Mouse (Mus musculus) spleen, adult 2 months (tissue): Measurements from ENCODE around the gene Gjb5. TPM values are rescaled to one million over a fixed set of nuclear protein-coding genes. Genes with fewer than 3 reads are reported as not detected.

Experiments
- DNase-seq, 2 experiments: peaks; one replicate each; pipeline versions ENCODE4 v3.0.0 to v3.0.0-alpha.2; 2012 to 2021; ENCODE audit warnings: low spot score in 2 of 2, low read depth in 1 of 2
- H3K27ac ChIP-seq: fragments of 200-500 bp; 2 replicates; pipeline ENCODE4 v1.5.1; 2012; ENCODE audit warnings: low read length, inconsistent platforms; ENCODE audit not compliant: insufficient read depth
- H3K27me3 ChIP-seq: fragments of 200-500 bp; 2 replicates; pipeline ENCODE4 v1.6.1; 2012; ENCODE audit warnings: mild to moderate bottlenecking, moderate library complexity, low read length, inconsistent platforms; ENCODE audit not compliant: control insufficient read depth, insufficient read depth
- H3K36me3 ChIP-seq: fragments of 200-500 bp; 2 replicates; pipeline ENCODE4 v1.6.1; 2012; ENCODE audit warnings: mild to moderate bottlenecking, low read length, inconsistent platforms; ENCODE audit not compliant: control insufficient read depth, insufficient read depth
- H3K4me1 ChIP-seq: fragments of 200-500 bp; 2 replicates; pipeline ENCODE4 v1.6.1; 2011; ENCODE audit warnings: inconsistent platforms; ENCODE audit not compliant: control insufficient read depth, insufficient read depth, insufficient read length
- H3K4me3 ChIP-seq: fragments of 200-500 bp; 2 replicates; pipeline ENCODE4 v1.5.1; 2011; ENCODE audit warnings: mild to moderate bottlenecking, inconsistent platforms; ENCODE audit not compliant: insufficient read depth, insufficient read length; ENCODE audit errors: extremely low read depth
- CTCF ChIP-seq: fragments of 200-500 bp; IDR thresholded peaks from 2 replicates; pipeline ENCODE4 v1.5.1; 2011; ENCODE audit warnings: mild to moderate bottlenecking, inconsistent platforms; ENCODE audit not compliant: insufficient read depth, insufficient read length, insufficient replicate concordance; ENCODE audit errors: extremely low read depth
- POLR2A ChIP-seq: fragments of 200-500 bp; IDR thresholded peaks from 2 replicates; pipeline ENCODE4 v1.6.1; 2011; ENCODE audit warnings: low read depth, low read length, inconsistent platforms
- WGBS: fragments of 180-500 bp; shearing (Covaris S2); methylation state at CpG from one replicate; pipeline ENCODE4 v1.1.7; 2018; 5-methylcytosine and 5-hydroxymethylcytosine counted together
- polyA plus RNA-seq: library from polyadenylated mRNA; depleted of rRNA; stranded (reverse); fragments of >200 nt; gene quantifications from 2 replicates; pipeline ENCODE4 v1.2.3, GENCODE M21; 2012

The Gjb5 gene
- polyA plus RNA-seq, 1 experiment, result not detected

GRCm38 (mm10) chr4:127330181-127331100 is 27.5 kb downstream of the Gjb5 start, which contains the start of gene Gjb3:
Gjb3 (minus strand) TSS chr4:127330844.
- no peak within 1 kb of the TSS for H3K4me3 ChIP-seq
- no peaks in the 10 kb centered on the region for H3K36me3 ChIP-seq
- TF ChIP-seq POLR2A (no peak), CTCF (no peak)
- no peaks in the 10 kb centered on the region for H3K27me3 ChIP-seq
- H3K4me1 ChIP-seq, result no peaks in the 10 kb centered on the region
- no peak within 1 kb of the TSS for H3K27ac ChIP-seq
- no peak for DNase-seq
- WGBS, result 4% methylated on average over 49 of the region's 49 CpGs

DNA sequence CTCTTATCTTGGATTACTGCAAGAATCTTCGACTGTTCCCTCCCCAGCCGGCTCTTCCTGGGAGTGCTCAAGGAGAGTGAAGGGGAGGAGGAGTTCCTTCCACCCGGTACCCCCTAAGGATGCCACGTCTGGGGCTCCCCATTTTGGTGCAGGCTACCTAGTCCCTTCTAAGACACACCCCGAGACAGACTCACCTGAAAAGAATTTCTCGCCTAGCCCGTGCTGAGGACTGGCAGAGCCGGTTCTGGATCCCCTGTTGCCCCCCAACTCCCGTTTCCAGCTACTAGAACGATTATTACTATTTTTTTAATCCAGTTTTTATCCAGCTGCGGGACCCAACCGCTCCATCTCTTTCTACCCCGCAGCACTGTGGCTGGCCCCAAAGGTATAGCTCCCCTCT is 28.2 kb downstream of the Gjb5 start:
- no peaks in the 10 kb centered on the region for H3K27me3 ChIP-seq

DNA sequence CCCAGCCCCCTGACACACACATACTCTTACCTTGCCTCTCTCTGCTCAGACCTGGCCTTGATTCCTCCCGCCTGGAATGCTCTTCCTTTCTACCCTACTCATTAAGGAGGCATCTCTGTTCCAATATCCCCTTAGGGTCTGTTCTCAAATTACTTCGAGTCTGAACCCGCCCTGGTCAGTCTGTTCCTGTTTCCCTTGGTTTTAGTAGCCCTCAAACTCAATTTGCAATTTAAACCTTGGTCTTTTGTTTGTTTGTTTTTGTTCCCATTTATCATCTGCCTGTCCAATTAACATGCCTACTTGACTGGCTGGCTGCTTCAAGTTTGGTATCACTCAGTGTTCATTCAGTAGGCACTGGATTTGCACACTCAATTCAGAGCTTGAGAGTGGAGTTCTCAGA is 28.9 kb downstream of the Gjb5 start:
- TF ChIP-seq CTCF, result no peak
- TF ChIP-seq POLR2A, result no peak
- 57% methylated on average over 3 of the region's 3 CpGs for WGBS
- no peaks in the 10 kb centered on the region for H3K36me3 ChIP-seq
- H3K27ac ChIP-seq, result no peak overlapping the region
- no peak for DNase-seq
- H3K4me3 ChIP-seq, result no peak overlapping the region
- no peaks in the 10 kb centered on the region for H3K4me1 ChIP-seq
- no peaks in the 10 kb centered on the region for H3K27me3 ChIP-seq

More for the DNA sequence above, 28.2 kb downstream of the Gjb5 start:
- Histone ChIP-seq H3K36me3 (no peaks in the 10 kb centered on the region), H3K4me3 (no peak overlapping the region), H3K27ac (no peak overlapping the region), H3K4me1 (no peaks in the 10 kb centered on the region)
- no peak for DNase-seq
- 8% methylated on average over 13 of the region's 13 CpGs for WGBS
- TF ChIP-seq POLR2A (no peak), CTCF (no peak)

- no peaks in the 10 kb centered on the region for H3K36me3 ChIP-seq
- no peak for DNase-seq
- 61% methylated on average over 7 of the region's 7 CpGs for WGBS
- no peaks in the 10 kb centered on the region for H3K27me3 ChIP-seq
- no peak overlapping the region for H3K27ac ChIP-seq
- no peak overlapping the region for H3K4me3 ChIP-seq
- no peak for TF ChIP-seq POLR2A
- no peak for TF ChIP-seq CTCF
- no peaks in the 10 kb centered on the region for H3K4me1 ChIP-seq
Measured at GRCm38 (mm10) chr4:127328378-127328777, 29.6 kb downstream of the Gjb5 start.

GRCm38 (mm10) chr4:127327749-127328148 is 30.2 kb downstream of the Gjb5 start:
- no peaks in the 10 kb centered on the region for H3K4me1 ChIP-seq
- no peak for DNase-seq
- H3K36me3 ChIP-seq, result no peaks in the 10 kb centered on the region
- H3K4me3 ChIP-seq, result no peak overlapping the region
- WGBS, result 20% methylated on average over 6 of the region's 6 CpGs
- no peaks in the 10 kb centered on the region for H3K27me3 ChIP-seq
- TF ChIP-seq CTCF (no peak), POLR2A (no peak)
- H3K27ac ChIP-seq, result no peak overlapping the region

- no peak for TF ChIP-seq POLR2A
- TF ChIP-seq CTCF, result no peak
- WGBS, result 42% methylated on average over 7 of the region's 7 CpGs
- H3K27me3 ChIP-seq, result no peaks in the 10 kb centered on the region
- H3K4me1 ChIP-seq, result no peaks in the 10 kb centered on the region
- no peak overlapping the region for H3K4me3 ChIP-seq
- no peaks in the 10 kb centered on the region for H3K36me3 ChIP-seq
- DNase-seq, result no peak
- H3K27ac ChIP-seq, result no peak overlapping the region
Measured at GRCm38 (mm10) chr4:127327258-127327657, 30.7 kb downstream of the Gjb5 start.

DNA sequence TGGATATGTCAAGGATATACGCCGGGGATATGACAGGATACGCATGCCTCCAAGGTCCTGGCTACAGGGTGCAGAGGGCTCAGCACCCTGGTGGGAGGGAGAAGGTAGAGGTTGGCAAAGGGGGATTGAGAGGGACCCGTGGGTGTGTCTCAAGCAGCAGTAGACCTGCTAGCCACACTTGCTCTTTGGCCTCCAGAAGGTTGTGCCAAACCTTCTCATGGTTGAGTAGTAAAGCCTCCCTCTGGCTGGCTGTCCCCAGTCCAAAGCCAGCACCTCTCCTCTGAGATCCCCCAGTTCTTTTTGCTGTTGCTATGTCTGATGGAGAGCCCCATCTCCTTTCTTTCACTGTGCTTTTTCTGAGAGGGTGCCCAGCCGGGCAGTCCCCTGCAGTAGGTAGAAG is 32.7 kb downstream of the Gjb5 start:
- H3K36me3 ChIP-seq, result no peaks in the 10 kb centered on the region
- no peaks in the 10 kb centered on the region for H3K4me1 ChIP-seq
- no peak overlapping the region for H3K4me3 ChIP-seq
- DNase-seq, result no peak
- 87% methylated on average over 5 of the region's 5 CpGs for WGBS
- TF ChIP-seq CTCF (no peak), POLR2A (no peak)
- no peaks in the 10 kb centered on the region for H3K27me3 ChIP-seq
- no peak overlapping the region for H3K27ac ChIP-seq
